Mouse (Mus musculus) lung, embryonic 16.5 days (tissue): ENCODE data around the gene Mfsd4b1. TPM values are rescaled to one million over a fixed set of nuclear protein-coding genes. Genes with fewer than 3 reads are reported as not detected.

Source experiments
- ATAC-seq: fragments of 200-750 bp; cut with Nextera tagmentation; 2 replicates; pipeline ENCODE4 v1.8.0; 2017; ENCODE audit warnings: low read depth, mild to moderate bottlenecking, moderate library complexity
- H3K27ac ChIP-seq: fragments of 300-500 bp; sonication (generic); 2 replicates; pipeline ENCODE4 v1.5.1; 2014; ENCODE audit warnings: mild to moderate bottlenecking, control low read depth, low read length
- H3K27me3 ChIP-seq: fragments of 300-500 bp; sonication (generic); 2 replicates; pipeline ENCODE4 v1.6.1; 2014; ENCODE audit warnings: low read depth, low read length, mixed read lengths; ENCODE audit not compliant: control insufficient read depth, insufficient read depth
- H3K36me3 ChIP-seq: fragments of 300-500 bp; sonication (generic); 2 replicates; pipeline ENCODE4 v1.6.1; 2014; ENCODE audit warnings: low read length; ENCODE audit not compliant: control insufficient read depth, insufficient read depth
- H3K4me1 ChIP-seq: fragments of 300-500 bp; sonication (generic); replicated peaks from 2 replicates; pipeline ENCODE4 v1.6.1; 2014; ENCODE audit warnings: low read length, mixed read lengths; ENCODE audit not compliant: control insufficient read depth, insufficient read depth
- H3K4me2 ChIP-seq: fragments of 300-500 bp; sonication (generic); 2 replicates; pipeline ENCODE4 v1.6.1; 2014; ENCODE audit warnings: low read depth, low read length, control low read depth
- H3K4me3 ChIP-seq: fragments of 300-500 bp; sonication (generic); 2 replicates; pipeline ENCODE4 v1.5.1; 2014; ENCODE audit warnings: mild to moderate bottlenecking, low read length, control low read depth
- H3K9ac ChIP-seq: fragments of 300-500 bp; sonication (generic); 2 replicates; pipeline ENCODE4 v1.6.1; 2014; ENCODE audit warnings: low read length, control low read depth
- H3K9me3 ChIP-seq: fragments of 300-500 bp; sonication (generic); 2 replicates; pipeline ENCODE4 v1.6.1; 2016; ENCODE audit warnings: low read length; ENCODE audit not compliant: control insufficient read depth
- WGBS: fragments of 180-500 bp; shearing (Covaris S2); extraction: QIAGEN DNeasy Blood & Tissue Kit; methylation state at CpG from one replicate; pipeline ENCODE4 v1.1.7; 2014; 5-methylcytosine and 5-hydroxymethylcytosine counted together
- polyA plus RNA-seq: library from polyadenylated mRNA; unstranded; fragments of >200 nt; fragmentation: Nextera tagmentation; extraction: Ambion mirVana; gene quantifications from 2 replicates; pipeline ENCODE4 v1.2.1, GENCODE M21; 2015

Gene Mfsd4b1
- polyA plus RNA-seq: 0.13 and 0.33 TPM in 2 replicates

DNA sequence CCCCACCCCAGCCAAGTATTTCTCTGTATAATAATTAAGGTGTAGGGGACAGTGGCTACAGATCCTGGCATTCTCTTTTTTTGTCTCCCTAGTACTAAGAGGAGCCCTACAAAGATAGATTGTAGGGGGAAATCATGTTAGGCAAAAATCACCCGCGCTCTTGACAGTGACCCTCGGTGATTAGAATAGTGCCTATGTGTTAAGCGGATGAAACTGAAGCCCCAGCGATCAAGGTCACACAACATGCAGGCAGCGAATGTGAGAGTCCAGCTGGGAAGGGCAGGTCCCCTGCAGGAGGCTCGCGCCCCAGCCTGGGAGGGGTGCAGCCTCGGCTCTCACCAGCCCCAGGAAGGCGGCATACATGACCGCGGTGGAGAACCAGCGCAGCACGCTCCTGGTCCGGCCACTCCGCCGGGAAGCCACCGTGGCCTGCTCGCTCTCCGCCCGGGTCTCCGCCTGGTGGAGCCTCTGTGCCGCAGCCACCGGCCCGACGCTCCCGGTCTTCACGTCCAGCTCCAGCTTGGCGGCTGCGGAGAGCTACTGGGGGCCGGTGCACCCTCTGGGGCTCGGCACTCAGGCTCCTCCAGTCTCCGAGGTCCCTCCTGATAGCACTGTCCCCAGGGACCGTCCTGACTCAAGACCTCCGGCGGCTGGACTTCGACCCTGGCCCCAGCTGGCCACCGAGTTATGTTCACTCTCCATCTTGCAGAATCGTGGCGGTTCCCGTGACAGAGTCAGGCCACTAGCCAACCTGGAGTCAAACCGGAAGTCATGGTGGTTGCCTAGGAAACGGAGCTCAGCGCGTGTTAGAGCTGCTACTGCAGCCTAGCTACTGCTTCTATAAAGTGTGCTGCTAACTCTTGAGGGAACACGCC lies at the start of gene Mfsd4b1:
Gene Mfsd4b1, minus strand, starts transcription at position 715 of the 875 bp plus-strand sequence.
- peak; percentile 94 for ATAC-seq
- WGBS: 1% methylated on average over 46 of the region's 46 CpGs
- no peak within 1 kb of the TSS for H3K27ac ChIP-seq

GRCm38 (mm10) chr10:40073608-40074007 lies 48.5 kb upstream of the Mfsd4b1 start:
- no peaks in the 10 kb centered on the region for H3K27me3 ChIP-seq
- no peak overlapping the region for H3K27ac ChIP-seq
- no peak overlapping the region for H3K4me2 ChIP-seq
- H3K9ac ChIP-seq: no peak overlapping the region
- H3K4me3 ChIP-seq: no peak overlapping the region
- 71% methylated on average over 6 of the region's 6 CpGs for WGBS
- no peaks in the 10 kb centered on the region for H3K9me3 ChIP-seq
- ATAC-seq: 0 out of 2 replicates have a peak, but pooled peaks have one; percentile 9
- H3K4me1 ChIP-seq: peaks cover 12% of the 10 kb centered on the region
- no peaks in the 10 kb centered on the region for H3K36me3 ChIP-seq

More for the DNA sequence above, at the start of gene Mfsd4b1:
- H3K4me3 ChIP-seq: peak within 1 kb of the TSS; percentile 67
- H3K4me2 ChIP-seq: peak within 1 kb of the TSS; percentile 99
- H3K4me1 ChIP-seq: peaks cover 4% of the 10 kb centered on the region
- peak within 1 kb of the TSS; percentile 67 for H3K9ac ChIP-seq
- peaks cover 5% of the 10 kb centered on the region for H3K27me3 ChIP-seq
- H3K9me3 ChIP-seq: no peaks in the 10 kb centered on the region
- H3K36me3 ChIP-seq: no peaks in the 10 kb centered on the region

- Histone ChIP-seq H3K4me2 (no peak overlapping the region), H3K4me3 (no peak overlapping the region), H3K4me1 (peaks cover 14% of the 10 kb centered on the region), H3K36me3 (no peaks in the 10 kb centered on the region), H3K27ac (no peak overlapping the region), H3K9me3 (no peaks in the 10 kb centered on the region), H3K27me3 (no peaks in the 10 kb centered on the region), H3K9ac (no peak overlapping the region)
- 70% methylated on average over 9 of the region's 9 CpGs for WGBS
- ATAC-seq: no peak
Observed at GRCm38 (mm10) chr10:40070684-40071083, 45.6 kb upstream of the Mfsd4b1 start.

DNA sequence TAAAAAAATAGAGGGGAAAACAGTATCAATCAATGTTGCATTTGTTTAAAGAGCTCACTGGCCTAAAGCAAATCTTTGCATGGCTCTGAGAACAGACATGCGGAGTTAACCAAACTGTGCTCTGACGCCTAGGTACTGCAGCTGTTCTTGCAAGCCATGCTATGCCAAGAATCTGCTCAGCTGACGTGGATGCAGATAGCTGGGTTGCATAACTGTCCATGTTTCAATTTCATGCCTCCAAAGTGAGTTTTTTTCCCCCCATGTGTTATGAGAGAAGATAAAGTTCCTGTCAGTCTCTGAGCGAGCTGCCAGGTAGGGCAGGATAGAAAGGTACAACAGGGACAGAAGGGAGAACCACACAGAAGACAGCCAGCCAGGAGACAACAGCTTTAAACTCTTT lies 44.2 kb upstream of the Mfsd4b1 start:
- H3K36me3 ChIP-seq: no peaks in the 10 kb centered on the region
- H3K4me3 ChIP-seq: no peak overlapping the region
- no peak overlapping the region for H3K27ac ChIP-seq
- H3K4me1 ChIP-seq: peaks cover 14% of the 10 kb centered on the region
- H3K27me3 ChIP-seq: no peaks in the 10 kb centered on the region
- peak; percentile 89 for ATAC-seq
- no peak overlapping the region for H3K4me2 ChIP-seq
- 34% methylated on average over 4 of the region's 4 CpGs for WGBS
- no peaks in the 10 kb centered on the region for H3K9me3 ChIP-seq
- H3K9ac ChIP-seq: no peak overlapping the region

DNA sequence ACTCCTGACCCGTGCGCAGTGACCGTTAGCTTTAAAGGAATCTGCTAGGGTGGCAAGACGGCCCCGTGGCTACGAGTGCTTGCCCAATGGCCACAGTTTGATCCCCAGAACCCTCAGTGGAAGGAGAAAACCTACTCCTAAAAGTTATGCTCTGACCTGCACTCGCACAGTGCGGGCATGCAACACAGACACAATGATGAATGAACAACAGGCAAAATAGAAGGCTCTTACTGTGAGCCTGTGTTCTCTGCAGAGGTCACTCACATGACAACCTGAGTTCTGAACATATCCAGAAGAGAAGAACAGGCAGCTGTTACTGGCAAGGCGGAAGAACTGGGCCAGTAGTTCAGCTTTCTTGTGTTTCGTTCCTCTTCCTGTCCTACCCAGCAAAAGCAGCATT lies 43.5 kb upstream of the Mfsd4b1 start:
- Histone ChIP-seq H3K9ac (no peak overlapping the region), H3K4me2 (no peak overlapping the region), H3K4me1 (peaks cover 10% of the 10 kb centered on the region), H3K27me3 (no peaks in the 10 kb centered on the region), H3K9me3 (no peaks in the 10 kb centered on the region), H3K27ac (no peak overlapping the region), H3K4me3 (no peak overlapping the region), H3K36me3 (no peaks in the 10 kb centered on the region)
- 0 out of 2 replicates have a peak, but pooled peaks have one; percentile 7 for ATAC-seq
- WGBS: 64% methylated on average over 10 of the region's 10 CpGs

DNA sequence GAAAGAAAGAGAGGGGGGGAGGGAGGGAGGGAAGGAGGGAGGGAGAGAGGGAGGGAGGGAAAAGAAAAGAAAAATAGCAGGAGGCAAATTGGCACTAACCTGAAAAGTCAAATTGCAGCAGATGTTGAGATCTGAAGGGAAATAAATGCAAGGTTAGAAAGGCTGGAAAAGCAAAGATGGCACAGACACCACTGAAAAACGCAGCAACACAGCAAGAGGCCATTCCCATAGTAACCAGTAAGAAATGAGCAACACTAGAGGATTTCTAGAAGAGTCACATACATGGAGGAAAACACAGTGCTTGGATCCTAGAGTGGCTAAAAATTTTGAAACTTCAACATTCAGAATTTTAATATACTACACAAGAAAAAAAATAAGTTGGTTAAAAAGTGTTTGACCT lies 42.5 kb upstream of the Mfsd4b1 start:
- Histone ChIP-seq H3K27me3 (no peaks in the 10 kb centered on the region), H3K4me3 (no peak overlapping the region), H3K9ac (no peak overlapping the region), H3K4me2 (no peak overlapping the region), H3K4me1 (peaks cover 13% of the 10 kb centered on the region), H3K36me3 (no peaks in the 10 kb centered on the region), H3K27ac (no peak overlapping the region), H3K9me3 (no peaks in the 10 kb centered on the region)
- WGBS: 71% methylated on average over 1 of the region's 1 CpGs
- ATAC-seq: no peak

- 67% methylated on average over 1 of the region's 1 CpGs for WGBS
- Histone ChIP-seq H3K4me3 (no peak overlapping the region), H3K9me3 (no peaks in the 10 kb centered on the region), H3K27me3 (no peaks in the 10 kb centered on the region), H3K4me1 (peaks cover 13% of the 10 kb centered on the region), H3K4me2 (no peak overlapping the region), H3K27ac (no peak overlapping the region), H3K36me3 (no peaks in the 10 kb centered on the region), H3K9ac (no peak overlapping the region)
- ATAC-seq: no peak
Observed at GRCm38 (mm10) chr10:40067071-40067470, 42.0 kb upstream of the Mfsd4b1 start.

DNA sequence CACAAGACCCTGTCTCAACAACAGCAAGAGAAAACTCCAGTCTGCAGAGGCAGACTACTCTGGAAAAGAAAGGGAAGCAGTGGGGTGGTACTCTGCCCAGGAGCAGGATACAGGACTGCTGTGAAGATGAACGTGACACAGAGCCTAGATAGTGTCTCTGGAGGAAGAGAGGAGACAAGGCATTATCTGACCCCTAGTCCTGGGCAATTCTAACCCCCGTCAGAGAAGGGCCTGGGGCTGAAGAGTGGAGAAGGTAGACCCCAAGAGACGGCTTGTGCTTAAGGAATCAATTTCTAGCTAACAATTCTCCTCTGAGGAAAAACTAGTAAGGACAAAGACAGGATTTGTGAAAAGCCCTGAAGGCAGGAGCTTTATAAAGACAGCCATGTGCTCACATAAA lies 40.3 kb upstream of the Mfsd4b1 start:
- no peak overlapping the region for H3K4me3 ChIP-seq

GRCm38 (mm10) chr10:40063291-40063890 lies 38.3 kb upstream of the Mfsd4b1 start:
- H3K27ac ChIP-seq: peak overlapping the region; percentile 7; the same call in 1 of the 2 replicates
- no peaks in the 10 kb centered on the region for H3K36me3 ChIP-seq
- no peak for ATAC-seq
- no peak overlapping the region for H3K4me3 ChIP-seq
- no peaks in the 10 kb centered on the region for H3K27me3 ChIP-seq
- no peak overlapping the region for H3K9ac ChIP-seq
- 0 out of 2 replicates have a peak overlapping the region, but pooled peaks have one; percentile 4 for H3K4me2 ChIP-seq
- H3K4me1 ChIP-seq: peaks cover 8% of the 10 kb centered on the region
- H3K9me3 ChIP-seq: no peaks in the 10 kb centered on the region
- 14% methylated on average over 5 of the region's 5 CpGs for WGBS

More for the DNA sequence above, 40.3 kb upstream of the Mfsd4b1 start:
- Histone ChIP-seq H3K4me2 (no peak overlapping the region), H3K36me3 (no peaks in the 10 kb centered on the region), H3K27me3 (no peaks in the 10 kb centered on the region), H3K27ac (no peak overlapping the region), H3K9me3 (no peaks in the 10 kb centered on the region), H3K9ac (no peak overlapping the region), H3K4me1 (peaks cover 16% of the 10 kb centered on the region)
- no peak for ATAC-seq
- WGBS: 69% methylated on average over 3 of the region's 3 CpGs
